Mouse (Mus musculus): ENCODE data around the gene Ppp1r17. TPM values are rescaled to one million over a fixed set of nuclear protein-coding genes. Genes with fewer than 3 reads are reported as not detected.

The Ppp1r17 gene
- polyA plus RNA-seq, 1 experiment from 2014 or later: 0.39 TPM

DNA sequence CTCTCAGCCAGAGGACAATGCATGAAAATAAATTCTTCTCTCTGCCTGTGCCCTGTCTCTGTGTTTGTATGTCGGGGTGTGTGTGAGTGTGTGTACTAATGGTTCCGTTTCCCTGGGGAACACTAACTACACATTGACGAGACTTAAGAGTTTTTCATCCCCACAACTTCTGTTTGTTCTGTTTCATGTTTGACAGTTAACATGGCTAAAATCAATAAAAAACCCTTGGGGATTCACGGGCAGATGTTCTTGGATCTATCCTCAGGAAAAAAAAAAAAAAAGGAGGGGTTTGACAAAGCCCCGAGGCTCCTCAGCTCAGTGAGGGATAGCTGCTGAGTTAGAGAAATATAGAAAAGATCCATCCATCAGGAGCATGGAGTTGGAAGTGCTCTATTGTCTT lies 27.0 kb downstream of the Ppp1r17 start:
- Histone ChIP-seq H3K36me3 (no peaks in the 10 kb centered on the region), H3K4me1 (replicated peaks) (no peaks in the 10 kb centered on the region), H3K4me3 (replicated peaks) (no peak overlapping the region), H3K4me2 (replicated peaks) (no peak overlapping the region), H3K9me3 (no peaks in the 10 kb centered on the region), H3K9ac (no peak overlapping the region), H3K27me3 (replicated peaks) (no peaks in the 10 kb centered on the region), H3K27ac (no peak overlapping the region)
- WGBS: 40% methylated on average over 5 of the region's 5 CpGs
- ATAC-seq: no peak

- Histone ChIP-seq H3K4me1 (replicated peaks) (no peaks in the 10 kb centered on the region), H3K27ac (no peak overlapping the region), H3K36me3 (no peaks in the 10 kb centered on the region), H3K9ac (no peak overlapping the region), H3K27me3 (replicated peaks) (no peaks in the 10 kb centered on the region), H3K9me3 (no peaks in the 10 kb centered on the region), H3K4me3 (replicated peaks) (no peak overlapping the region), H3K4me2 (replicated peaks) (no peak overlapping the region)
- ATAC-seq: no peak
- 79% methylated on average over 1 of the region's 1 CpGs for WGBS
These were observed 27.4 kb downstream of the Ppp1r17 start for GRCm38 (mm10) chr6:56044716-56045115.

DNA sequence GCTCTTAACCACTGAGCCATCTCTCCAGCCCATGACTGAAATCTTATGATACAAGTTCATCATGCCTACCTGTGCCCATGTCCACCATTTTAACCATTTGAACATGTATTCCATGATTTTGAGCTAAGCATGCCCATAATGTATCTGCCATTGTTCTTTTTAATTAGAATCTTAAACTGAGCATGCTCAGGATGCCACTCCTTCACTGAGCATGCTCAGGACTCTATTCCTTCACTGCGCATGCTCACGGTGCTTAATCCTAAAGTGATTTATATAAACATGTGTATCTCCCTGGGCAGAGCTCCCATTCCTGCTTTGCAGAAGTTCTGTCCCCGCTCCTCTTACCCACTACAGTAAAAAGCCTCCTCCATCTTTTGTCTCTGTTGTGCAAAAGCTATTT lies 31.3 kb downstream of the Ppp1r17 start:
- H3K9me3 ChIP-seq: no peaks in the 10 kb centered on the region
- no peak overlapping the region for H3K9ac ChIP-seq
- H3K27ac ChIP-seq: no peak overlapping the region
- no peak overlapping the region for H3K4me2 ChIP-seq (replicated peaks)
- no peak for ATAC-seq
- no peaks in the 10 kb centered on the region for H3K4me1 ChIP-seq (replicated peaks)
- H3K36me3 ChIP-seq: no peaks in the 10 kb centered on the region
- no peaks in the 10 kb centered on the region for H3K27me3 ChIP-seq (replicated peaks)
- WGBS: 74% methylated on average over 3 of the region's 3 CpGs
- no peak overlapping the region for H3K4me3 ChIP-seq (replicated peaks)

GRCm38 (mm10) chr6:56049104-56049503 lies 31.8 kb downstream of the Ppp1r17 start:
- Histone ChIP-seq H3K27me3 (replicated peaks) (no peaks in the 10 kb centered on the region), H3K9ac (no peak overlapping the region), H3K4me3 (replicated peaks) (no peak overlapping the region), H3K36me3 (no peaks in the 10 kb centered on the region), H3K27ac (no peak overlapping the region), H3K9me3 (no peaks in the 10 kb centered on the region), H3K4me1 (replicated peaks) (no peaks in the 10 kb centered on the region), H3K4me2 (replicated peaks) (no peak overlapping the region)
- no peak for ATAC-seq
- WGBS: 35% methylated on average over 4 of the region's 4 CpGs

- no peak overlapping the region for H3K9ac ChIP-seq
- H3K36me3 ChIP-seq: no peaks in the 10 kb centered on the region
These were observed 46.4 kb downstream of the Ppp1r17 start for GRCm38 (mm10) chr6:56063736-56064135.

GRCm38 (mm10) chr6:56066632-56067282 lies 49.5 kb downstream of the Ppp1r17 start:
- Histone ChIP-seq H3K9me3 (no peaks in the 10 kb centered on the region), H3K4me3 (replicated peaks) (no peak overlapping the region), H3K4me2 (replicated peaks) (no peak overlapping the region), H3K36me3 (no peaks in the 10 kb centered on the region), H3K9ac (no peak overlapping the region), H3K27me3 (replicated peaks) (no peaks in the 10 kb centered on the region), H3K27ac (no peak overlapping the region), H3K4me1 (replicated peaks) (no peaks in the 10 kb centered on the region)
- 0 out of 2 replicates have a peak, but pooled peaks have one; percentile 45 for ATAC-seq
- 34% methylated on average over 5 of the region's 5 CpGs for WGBS

More at GRCm38 (mm10) chr6:56063736-56064135, 46.4 kb downstream of the Ppp1r17 start:
- H3K9me3 ChIP-seq: no peaks in the 10 kb centered on the region
- no peak overlapping the region for H3K4me3 ChIP-seq (replicated peaks)
- no peak overlapping the region for H3K27ac ChIP-seq
- H3K4me1 ChIP-seq (replicated peaks): no peaks in the 10 kb centered on the region
- H3K27me3 ChIP-seq (replicated peaks): no peaks in the 10 kb centered on the region
- H3K4me2 ChIP-seq (replicated peaks): no peak overlapping the region
- no peak for ATAC-seq

- H3K4me1 ChIP-seq (replicated peaks): no peaks in the 10 kb centered on the region
- no peak overlapping the region for H3K4me2 ChIP-seq (replicated peaks)
- no peaks in the 10 kb centered on the region for H3K36me3 ChIP-seq
- no peak overlapping the region for H3K27ac ChIP-seq
- H3K9me3 ChIP-seq: no peaks in the 10 kb centered on the region
- no peak overlapping the region for H3K9ac ChIP-seq
- H3K4me3 ChIP-seq (replicated peaks): no peak overlapping the region
- no peak for ATAC-seq
- no peaks in the 10 kb centered on the region for H3K27me3 ChIP-seq (replicated peaks)
These were observed 51.2 kb downstream of the Ppp1r17 start for GRCm38 (mm10) chr6:56068516-56068915.

GRCm38 (mm10) chr6:56076378-56076805 lies 59.1 kb downstream of the Ppp1r17 start:
- WGBS: 59% methylated on average over 4 of the region's 4 CpGs
- no peaks in the 10 kb centered on the region for H3K4me1 ChIP-seq (replicated peaks)
- ATAC-seq: no peak
- H3K27me3 ChIP-seq (replicated peaks): no peaks in the 10 kb centered on the region
- H3K27ac ChIP-seq: no peak overlapping the region
- no peaks in the 10 kb centered on the region for H3K9me3 ChIP-seq
- no peak overlapping the region for H3K9ac ChIP-seq
- no peak overlapping the region for H3K4me3 ChIP-seq (replicated peaks)
- H3K36me3 ChIP-seq: no peaks in the 10 kb centered on the region
- H3K4me2 ChIP-seq (replicated peaks): no peak overlapping the region

Other genes starting within 250 kb of the Ppp1r17 start
- not detected in 2 replicates for gene Itprid1, start 180.6 kb upstream of the Ppp1r17 start, polyA plus RNA-seq (2015; fragmentation: Nextera tagmentation; extraction: Ambion mirVana)